Mouse (Mus musculus): ENCODE results near the gene Pxdn. TPM values are rescaled to one million over a fixed set of nuclear protein-coding genes. Genes with fewer than 3 reads are reported as not detected.

Gene Pxdn
- polyA plus RNA-seq, 1 experiment from 2014 or later = 128 TPM

GRCm38 (mm10) chr12:30061503-30062117, 124.2 kb downstream of the Pxdn start:
- DNase-seq (ENCODE audit: low spot score) (no peak), ATAC-seq (ENCODE audit: low read depth) (no peak)
- no peaks in the 10 kb centered on the region for H3K36me3 ChIP-seq (ENCODE audit: control insufficient read depth, insufficient read depth, low read length)
- H3K4me2 ChIP-seq (ENCODE audit: low read depth, low read length) = no peak overlapping the region
- no peaks in the 10 kb centered on the region for H3K9me3 ChIP-seq (ENCODE audit: control insufficient read depth, low read length)
- 16% methylated on average over 1 of the region's 1 CpGs for WGBS
- H3K9ac ChIP-seq (ENCODE audit: low read depth, low read length) = no peak overlapping the region
- H3K4me1 ChIP-seq (ENCODE audit: control insufficient read depth, insufficient read depth, low read length) = no peaks in the 10 kb centered on the region; the same call in 1 of the 2 replicates
- no peak overlapping the region for H3K4me3 ChIP-seq (ENCODE audit: low read depth, low read length)
- H3K27me3 ChIP-seq (replicated peaks; ENCODE audit: control insufficient read depth, insufficient read depth, low read length) = no peaks in the 10 kb centered on the region
- H3K27ac ChIP-seq (replicated peaks; ENCODE audit: low read depth, low read length) = no peak overlapping the region

- no peak overlapping the region for H3K9ac ChIP-seq (ENCODE audit: low read depth, low read length)
- no peaks in the 10 kb centered on the region for H3K27me3 ChIP-seq (replicated peaks; ENCODE audit: control insufficient read depth, insufficient read depth, low read length)
- no peak overlapping the region for H3K4me2 ChIP-seq (ENCODE audit: low read depth, low read length)
- DNase-seq (ENCODE audit: low spot score) = no peak
- no peaks in the 10 kb centered on the region; the same call in 1 of the 2 replicates for H3K4me1 ChIP-seq (ENCODE audit: control insufficient read depth, insufficient read depth, low read length)
- no peak overlapping the region for H3K27ac ChIP-seq (replicated peaks; ENCODE audit: low read depth, low read length)
- no peak for ATAC-seq (ENCODE audit: low read depth)
- no peaks in the 10 kb centered on the region for H3K9me3 ChIP-seq (ENCODE audit: control insufficient read depth, low read length)
- H3K4me3 ChIP-seq (ENCODE audit: low read depth, low read length) = no peak overlapping the region
- no peaks in the 10 kb centered on the region for H3K36me3 ChIP-seq (ENCODE audit: control insufficient read depth, insufficient read depth, low read length)
- WGBS = 25% methylated on average over 6 of the region's 6 CpGs
Measured at GRCm38 (mm10) chr12:30062118-30062505, 124.7 kb downstream of the Pxdn start.

Other genes with a start within 250 kb of the Pxdn start
- gene Tpo, start 195.0 kb downstream of the Pxdn start, polyA plus RNA-seq (2014; fragmentation: Nextera tagmentation; extraction: Ambion mirVana) = 0.05 and 0.57 TPM in 2 replicates